8 mouse cellular contexts compared by ENCODE assay signal in the genomic region with DNA sequence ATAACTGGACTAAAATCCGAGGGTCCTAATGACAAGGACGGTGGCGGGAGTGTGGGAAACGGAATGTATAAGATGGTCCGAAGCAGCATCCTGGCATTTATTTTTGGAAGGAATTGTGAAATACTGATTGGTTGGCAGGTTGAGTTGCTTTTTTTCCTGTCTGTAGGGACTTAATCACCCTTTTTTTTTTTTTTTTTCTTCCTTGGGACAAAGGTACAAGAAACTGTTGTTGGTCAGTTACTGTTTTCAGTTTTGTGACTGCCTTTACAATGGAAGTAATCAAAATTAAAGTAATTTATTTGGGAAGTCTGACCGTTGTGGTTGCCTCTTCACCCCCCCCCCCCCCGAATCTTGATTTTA. TPM values are rescaled to one million over a fixed set of nuclear protein-coding genes. Genes with fewer than 3 reads are reported as not detected.
DNase-seq lines count a peak whose midpoint lies in the region; ATAC-seq and TF ChIP-seq lines count a peak whose summit lies in the region.

No protein-coding gene starts in this region.

- H3K9me3 ChIP-seq in heart, embryonic 12.5 days (replicated peaks), result no peaks in the 10 kb centered on the region
- H3K9me3 ChIP-seq in E14TG2a.4 (ENCODE audit: low read length), result no peaks in the 10 kb centered on the region
- no peaks in the 10 kb centered on the region for H3K9me3 ChIP-seq in forebrain, embryonic 14.5 days (replicated peaks; ENCODE audit: control insufficient read depth, low read length)
- H3K9me3 ChIP-seq in liver, embryonic 13.5 days (replicated peaks), result no peaks in the 10 kb centered on the region

- H3K36me3 ChIP-seq in heart, embryonic 12.5 days, result no peaks in the 10 kb centered on the region
- peaks cover 9% of the 10 kb centered on the region; the same call in 1 of the 2 replicates for H3K36me3 ChIP-seq in E14TG2a.4 (ENCODE audit: insufficient read depth, low read length)
- no peaks in the 10 kb centered on the region for H3K36me3 ChIP-seq in forebrain, embryonic 14.5 days (ENCODE audit: control insufficient read depth, insufficient read depth, low read length)
- H3K36me3 ChIP-seq in liver, embryonic 13.5 days, result no peaks in the 10 kb centered on the region

- H3K4me1 ChIP-seq in heart, embryonic 12.5 days (replicated peaks), result no peaks in the 10 kb centered on the region
- peaks cover 54% of the 10 kb centered on the region for H3K4me1 ChIP-seq in E14TG2a.4 (replicated peaks; ENCODE audit: low read depth, low read length)
- peaks cover 7% of the 10 kb centered on the region for H3K4me1 ChIP-seq in forebrain, embryonic 14.5 days (ENCODE audit: control insufficient read depth, insufficient read depth, low read length)
- H3K4me1 ChIP-seq in liver, embryonic 13.5 days (replicated peaks), result peaks cover 58% of the 10 kb centered on the region

- H3K4me2 ChIP-seq in heart, embryonic 12.5 days, result peak overlapping the region; percentile 95
- peak overlapping the region; percentile 92 for H3K4me2 ChIP-seq in forebrain, embryonic 14.5 days (ENCODE audit: low read length)
- H3K4me2 ChIP-seq in liver, embryonic 13.5 days, result peak overlapping the region; percentile 99

- DNase-seq in heart, postnatal 10 days, result no peak
- DNase-seq in forebrain, embryonic 14.5 days (ENCODE audit: low spot score), result peak; percentile 44
- DNase-seq in liver, embryonic 13.5 days, result no peak
- DNase-seq in urinary bladder, adult 18-20 months (ENCODE audit: low spot score in 2 of 2), result no peak
- DNase-seq in cerebellum, adult 11-12 months, result no peak
- DNase-seq in adrenal gland, postnatal 4 days (ENCODE audit: low spot score in 2 of 2), result no peak

- peak overlapping the region; percentile 87 for H3K4me3 ChIP-seq in heart, embryonic 12.5 days
- peak overlapping the region; percentile 93 for H3K4me3 ChIP-seq in E14TG2a.4 (replicated peaks; ENCODE audit: low read length)
- peak overlapping the region; percentile 92 for H3K4me3 ChIP-seq in forebrain, embryonic 14.5 days (ENCODE audit: low read depth, low read length)
- peak overlapping the region; percentile 93 for H3K4me3 ChIP-seq in liver, embryonic 13.5 days (replicated peaks)

- ATAC-seq in heart, embryonic 12.5 days (ENCODE audit: insufficient number of reproducible peaks, low FRiP score), result no peak
- no peak for ATAC-seq in forebrain, embryonic 14.5 days
- ATAC-seq in liver, embryonic 13.5 days (ENCODE audit: low read depth), result no peak

- peaks cover 3% of the 10 kb centered on the region; the same call in 1 of the 2 replicates for H3K27me3 ChIP-seq in heart, embryonic 12.5 days (replicated peaks)
- H3K27me3 ChIP-seq in E14TG2a.4 (ENCODE audit: insufficient read depth, low read length), result no peaks in the 10 kb centered on the region; the same call in 1 of the 2 replicates
- no peaks in the 10 kb centered on the region for H3K27me3 ChIP-seq in forebrain, embryonic 14.5 days (replicated peaks; ENCODE audit: control insufficient read depth, insufficient read depth, low read length)
- H3K27me3 ChIP-seq in liver, embryonic 13.5 days, result 0 out of 2 replicates have a peak, but pooled peaks cover 2% of the 10 kb centered on the region

- WGBS in heart, embryonic 12.5 days, result under 1% methylated on average over 7 of the region's 7 CpGs
- 0% methylated on average over 7 of the region's 7 CpGs for WGBS in forebrain, embryonic 14.5 days
- under 1% methylated on average over 7 of the region's 7 CpGs for WGBS in liver, embryonic 13.5 days (ENCODE audit: insufficient replicate concordance)

- H3K9ac ChIP-seq in heart, embryonic 12.5 days, result peak overlapping the region; percentile 82
- H3K9ac ChIP-seq in forebrain, embryonic 14.5 days (ENCODE audit: low read length), result peak overlapping the region; percentile 85
- H3K9ac ChIP-seq in liver, embryonic 13.5 days, result peak overlapping the region; percentile 98

- intact Hi-C loops in heart, postnatal 10 days (cut with DNase I), result loop anchor here (2.0 to 5.0 kb wide), 3 partner anchors 70 to 129 kb away; no protein-coding TSS in a partner anchor

- H3K27ac ChIP-seq in heart, embryonic 12.5 days (ENCODE audit: poor library complexity, severe bottlenecking), result peak overlapping the region; percentile 94
- H3K27ac ChIP-seq in forebrain, embryonic 14.5 days (ENCODE audit: low read depth, low read length), result peak overlapping the region; percentile 98
- peak overlapping the region; percentile 98 for H3K27ac ChIP-seq in liver, embryonic 13.5 days

- TF ChIP-seq CTCF in E14TG2a.4 (conservative IDR thresholded peaks at IDR 0.05; ENCODE audit: low read length), result no peak

RNA-seq across cellular contexts. Expression of a gene that starts 1.2 kb away (rescaled TPM):
- polyA plus RNA-seq in heart, embryonic 12.5 days (2016; fragmentation: Nextera tagmentation; extraction: Ambion mirVana), result 1.4 and 1.9 TPM in 2 replicates
- total RNA-seq in heart, postnatal 10 days (2021), result 10 to 100 TPM; 10.1 to 18.8 TPM
- 5.3 and 5.6 TPM in 2 replicates for polyA plus RNA-seq in forebrain, embryonic 14.5 days (2014; fragmentation: Nextera tagmentation; extraction: Ambion mirVana)
- 5.0 and 5.5 TPM in 2 replicates for polyA plus RNA-seq in liver, embryonic 13.5 days (2015; fragmentation: Nextera tagmentation; extraction: Ambion mirVana)
- total RNA-seq in adrenal gland, postnatal 4 days (2021), result 10 to 100 TPM; 15.3 to 16.1 TPM
